Mouse (Mus musculus) kidney, embryonic 14.5 days (tissue): ENCODE data around the gene Gsap. TPM values are rescaled to one million over a fixed set of nuclear protein-coding genes. Genes with fewer than 3 reads are reported as not detected.
A peak's percentile ranks its signal among the peaks of the same experiment; 100 is the strongest.

Experiments
- ATAC-seq: fragments of 200-750 bp; cut with Nextera tagmentation; 2 replicates; pipeline ENCODE4 v1.8.0; 2017; ENCODE audit warnings: moderate number of reproducible peaks, mild to moderate bottlenecking, moderate TSS enrichment, moderate library complexity; ENCODE audit not compliant: low FRiP score, low TSS enrichment
- H3K27ac ChIP-seq: fragments of 300-500 bp; sonication (generic); 2 replicates; pipeline ENCODE4 v1.5.1; 2014; ENCODE audit warnings: low read depth, mild to moderate bottlenecking, low read length, moderate library complexity, mixed read lengths
- H3K27me3 ChIP-seq: fragments of 300-500 bp; sonication (generic); 2 replicates; pipeline ENCODE4 v1.6.1; 2014; ENCODE audit warnings: mild to moderate bottlenecking, low read length; ENCODE audit not compliant: control insufficient read depth, insufficient read depth
- H3K36me3 ChIP-seq: fragments of 300-500 bp; sonication (generic); 2 replicates; pipeline ENCODE4 v1.6.1; 2014; ENCODE audit warnings: low read length, mixed read lengths; ENCODE audit not compliant: control insufficient read depth, insufficient read depth
- H3K4me1 ChIP-seq: fragments of 300-500 bp; sonication (generic); 2 replicates; pipeline ENCODE4 v1.6.1; 2014; ENCODE audit warnings: low read length, mixed read lengths; ENCODE audit not compliant: control insufficient read depth, insufficient read depth
- H3K4me2 ChIP-seq: fragments of 300-500 bp; sonication (generic); replicated peaks from 2 replicates; pipeline ENCODE4 v1.6.1; 2014; ENCODE audit warnings: low read depth, mild to moderate bottlenecking, low read length
- H3K4me3 ChIP-seq: fragments of 300-500 bp; sonication (generic); 2 replicates; pipeline ENCODE4 v1.5.1; 2014; ENCODE audit warnings: mild to moderate bottlenecking, low read length
- H3K9ac ChIP-seq: fragments of 300-500 bp; sonication (generic); 2 replicates; pipeline ENCODE4 v1.6.1; 2014; ENCODE audit warnings: low read depth, mild to moderate bottlenecking, low read length, moderate library complexity
- H3K9me3 ChIP-seq: fragments of 300-500 bp; sonication (generic); 2 replicates; pipeline ENCODE4 v1.6.1; 2016; ENCODE audit warnings: low read length; ENCODE audit not compliant: control insufficient read depth
- WGBS: fragments of 180-500 bp; shearing (Covaris S2); extraction: QIAGEN DNeasy Blood & Tissue Kit; methylation state at CpG from one replicate; pipeline ENCODE4 v1.1.7; 2014; 5-methylcytosine and 5-hydroxymethylcytosine counted together
- polyA plus RNA-seq: library from polyadenylated mRNA; unstranded; fragments of >200 nt; fragmentation: Nextera tagmentation; extraction: Ambion mirVana; gene quantifications from 2 replicates; pipeline ENCODE4 v1.2.1, GENCODE M21; 2014

Gene Gsap
- polyA plus RNA-seq, 1 experiment from 2014 or later, result 1.5 TPM

DNA sequence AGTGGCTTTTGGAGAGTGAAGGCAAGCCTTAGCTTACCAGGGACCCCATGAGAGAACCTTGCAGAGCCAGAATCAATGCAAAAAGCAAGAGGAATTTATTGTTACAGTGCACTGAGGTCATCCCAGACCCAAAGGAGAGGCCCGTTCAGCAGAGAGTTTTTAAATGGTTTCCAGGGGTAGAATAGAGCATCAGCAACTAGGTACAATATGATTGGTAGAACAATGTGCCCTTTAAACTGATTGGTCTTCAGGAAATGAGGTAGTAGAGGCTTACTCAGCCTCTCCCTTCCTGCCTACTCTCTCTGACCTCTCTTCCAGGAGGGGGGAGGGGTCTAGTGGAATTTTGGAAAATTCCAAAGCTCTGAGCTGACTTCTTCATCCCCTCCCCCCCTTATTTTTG, 59.2 kb downstream of the Gsap start:
- no peak overlapping the region for H3K9ac ChIP-seq
- H3K4me2 ChIP-seq, result no peak overlapping the region
- no peak for ATAC-seq
- no peak overlapping the region for H3K27ac ChIP-seq
- peaks cover 9% of the 10 kb centered on the region; the same call in 1 of the 2 replicates for H3K4me1 ChIP-seq
- no peak overlapping the region for H3K4me3 ChIP-seq
- H3K36me3 ChIP-seq, result no peaks in the 10 kb centered on the region
- WGBS, result 54% methylated on average over 1 of the region's 1 CpGs
- peaks cover 2% of the 10 kb centered on the region; the same call in 1 of the 2 replicates for H3K9me3 ChIP-seq
- no peaks in the 10 kb centered on the region for H3K27me3 ChIP-seq

GRCm38 (mm10) chr5:21246794-21247193, 60.7 kb downstream of the Gsap start:
- ATAC-seq, result peak; percentile 25; the same call in 1 of the 2 replicates
- Histone ChIP-seq H3K27ac (no peak overlapping the region), H3K9ac (no peak overlapping the region), H3K36me3 (no peaks in the 10 kb centered on the region), H3K9me3 (peaks cover 2% of the 10 kb centered on the region; the same call in 1 of the 2 replicates), H3K4me1 (peaks cover 9% of the 10 kb centered on the region; the same call in 1 of the 2 replicates), H3K4me2 (no peak overlapping the region), H3K4me3 (no peak overlapping the region), H3K27me3 (no peaks in the 10 kb centered on the region)
- 52% methylated on average over 6 of the region's 6 CpGs for WGBS

- H3K9ac ChIP-seq, result no peak overlapping the region
- no peak overlapping the region for H3K27ac ChIP-seq
- 28% methylated on average over 2 of the region's 2 CpGs for WGBS
- no peaks in the 10 kb centered on the region for H3K27me3 ChIP-seq
- H3K4me1 ChIP-seq, result peaks cover 9% of the 10 kb centered on the region; the same call in 1 of the 2 replicates
- H3K9me3 ChIP-seq, result peaks cover 2% of the 10 kb centered on the region; the same call in 1 of the 2 replicates
- no peak overlapping the region for H3K4me3 ChIP-seq
- ATAC-seq, result peak; percentile 89
- no peak overlapping the region for H3K4me2 ChIP-seq
- H3K36me3 ChIP-seq, result no peaks in the 10 kb centered on the region
These were observed 61.9 kb downstream of the Gsap start for GRCm38 (mm10) chr5:21247916-21248315.

GRCm38 (mm10) chr5:21248834-21249233, 62.8 kb downstream of the Gsap start:
- WGBS, result 62% methylated on average over 5 of the region's 5 CpGs

DNA sequence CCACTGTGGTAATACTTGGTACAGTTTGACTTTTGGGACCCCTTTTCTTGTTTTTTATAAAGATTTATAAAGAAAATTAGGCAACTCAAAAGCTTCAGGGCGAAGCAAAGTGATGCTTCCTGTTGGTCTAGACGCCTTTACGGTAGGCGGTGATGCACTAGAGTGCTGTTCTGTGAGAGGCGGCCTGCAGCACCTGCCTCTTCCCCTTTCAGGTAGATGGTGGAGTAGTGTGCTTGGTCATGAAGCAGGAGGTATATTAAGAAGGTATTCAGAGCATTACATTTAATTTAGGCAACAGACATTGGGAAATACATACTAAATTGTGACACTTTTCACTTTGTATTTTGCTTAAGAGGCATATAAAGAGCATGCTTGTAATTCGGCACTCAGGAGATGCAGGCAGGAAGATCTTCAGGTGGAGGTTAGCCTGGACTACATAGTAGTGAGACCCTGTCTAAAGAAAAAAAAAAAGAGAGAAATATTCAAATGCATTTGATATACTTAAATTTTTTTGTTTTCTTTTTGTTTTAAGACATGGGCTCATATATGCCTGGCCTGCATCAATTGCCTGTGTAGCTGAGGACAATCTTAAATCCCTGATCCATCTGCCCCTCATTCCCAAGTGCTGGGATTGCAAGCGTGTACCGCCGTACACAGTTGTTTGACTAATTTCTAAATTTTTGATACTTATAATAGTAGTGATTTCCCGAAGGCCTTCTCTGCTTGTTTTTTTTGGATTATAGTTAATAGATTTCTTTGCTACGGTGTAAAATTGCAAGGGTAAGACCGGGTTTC, 68.9 kb downstream of the Gsap start:
- no peaks in the 10 kb centered on the region for H3K9me3 ChIP-seq
- no peaks in the 10 kb centered on the region for H3K27me3 ChIP-seq
- no peak overlapping the region for H3K9ac ChIP-seq
- H3K27ac ChIP-seq, result no peak overlapping the region
- no peak overlapping the region for H3K4me3 ChIP-seq
- H3K36me3 ChIP-seq, result no peaks in the 10 kb centered on the region
- H3K4me2 ChIP-seq, result no peak overlapping the region
- 89% methylated on average over 12 of the region's 12 CpGs for WGBS
- H3K4me1 ChIP-seq, result no peaks in the 10 kb centered on the region
- no peak for ATAC-seq

More at GRCm38 (mm10) chr5:21248834-21249233, 62.8 kb downstream of the Gsap start:
- Histone ChIP-seq H3K4me1 (peaks cover 9% of the 10 kb centered on the region; the same call in 1 of the 2 replicates), H3K9me3 (peaks cover 2% of the 10 kb centered on the region; the same call in 1 of the 2 replicates), H3K27ac (peak overlapping the region; percentile 59; the same call in 1 of the 2 replicates), H3K4me2 (no peak overlapping the region), H3K4me3 (no peak overlapping the region), H3K27me3 (no peaks in the 10 kb centered on the region), H3K9ac (no peak overlapping the region), H3K36me3 (no peaks in the 10 kb centered on the region)
- no peak for ATAC-seq

DNA sequence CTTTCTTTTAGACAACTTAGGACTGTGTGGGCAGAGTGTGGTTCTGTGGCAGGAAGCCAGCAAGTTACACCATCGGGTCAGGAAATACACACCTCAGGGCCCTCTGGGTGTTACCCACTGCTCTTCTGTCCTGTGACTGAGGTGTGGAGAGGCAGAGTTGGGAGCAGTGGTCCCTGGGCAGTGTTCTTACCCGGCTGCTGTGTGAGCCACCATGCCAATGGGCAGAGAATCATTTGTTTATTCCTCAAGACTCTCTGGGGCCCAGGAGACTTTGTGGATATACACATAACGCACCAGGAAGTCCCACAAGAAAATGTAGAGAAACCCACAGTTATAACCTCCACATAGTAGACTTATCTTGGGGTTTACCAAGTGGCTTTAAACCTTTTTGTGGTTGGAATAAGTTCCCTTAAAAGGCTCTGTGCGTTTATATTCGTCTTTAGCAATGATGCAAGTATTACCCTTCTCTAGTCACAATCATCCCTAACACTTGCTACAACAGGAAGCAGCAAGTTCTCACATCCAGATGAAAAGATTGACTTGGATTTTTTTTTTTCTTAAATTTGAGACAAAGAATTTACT, 69.6 kb downstream of the Gsap start:
- H3K27ac ChIP-seq, result no peak overlapping the region
- no peak for ATAC-seq
- WGBS, result 83% methylated on average over 5 of the region's 5 CpGs

GRCm38 (mm10) chr5:21257126-21257525, 71.1 kb downstream of the Gsap start:
- H3K27me3 ChIP-seq, result no peaks in the 10 kb centered on the region
- 45% methylated on average over 4 of the region's 4 CpGs for WGBS
- no peak for ATAC-seq
- H3K4me2 ChIP-seq, result no peak overlapping the region
- no peak overlapping the region for H3K9ac ChIP-seq
- H3K9me3 ChIP-seq, result no peaks in the 10 kb centered on the region
- no peaks in the 10 kb centered on the region for H3K36me3 ChIP-seq
- no peak overlapping the region for H3K4me3 ChIP-seq
- no peak overlapping the region for H3K27ac ChIP-seq
- H3K4me1 ChIP-seq, result no peaks in the 10 kb centered on the region; the same call in 1 of the 2 replicates

More for the DNA sequence above, 69.6 kb downstream of the Gsap start:
- H3K9ac ChIP-seq, result no peak overlapping the region
- H3K4me3 ChIP-seq, result no peak overlapping the region
- no peaks in the 10 kb centered on the region for H3K9me3 ChIP-seq
- no peaks in the 10 kb centered on the region for H3K27me3 ChIP-seq
- no peak overlapping the region for H3K4me2 ChIP-seq
- no peaks in the 10 kb centered on the region for H3K4me1 ChIP-seq
- H3K36me3 ChIP-seq, result no peaks in the 10 kb centered on the region

GRCm38 (mm10) chr5:21257806-21258205, 71.8 kb downstream of the Gsap start:
- 66% methylated on average over 6 of the region's 6 CpGs for WGBS
- ATAC-seq, result no peak

GRCm38 (mm10) chr5:21260746-21261145, 74.7 kb downstream of the Gsap start:
- H3K27me3 ChIP-seq, result no peaks in the 10 kb centered on the region
- 65% methylated on average over 7 of the region's 7 CpGs for WGBS
- no peaks in the 10 kb centered on the region for H3K9me3 ChIP-seq

More at GRCm38 (mm10) chr5:21257806-21258205, 71.8 kb downstream of the Gsap start:
- H3K9ac ChIP-seq, result no peak overlapping the region
- H3K36me3 ChIP-seq, result no peaks in the 10 kb centered on the region
- H3K4me3 ChIP-seq, result no peak overlapping the region
- no peaks in the 10 kb centered on the region for H3K9me3 ChIP-seq
- H3K27ac ChIP-seq, result no peak overlapping the region
- H3K27me3 ChIP-seq, result no peaks in the 10 kb centered on the region
- H3K4me2 ChIP-seq, result no peak overlapping the region
- no peaks in the 10 kb centered on the region; the same call in 1 of the 2 replicates for H3K4me1 ChIP-seq

More at GRCm38 (mm10) chr5:21260746-21261145, 74.7 kb downstream of the Gsap start:
- Histone ChIP-seq H3K4me1 (no peaks in the 10 kb centered on the region; the same call in 1 of the 2 replicates), H3K27ac (no peak overlapping the region), H3K4me3 (no peak overlapping the region), H3K4me2 (no peak overlapping the region), H3K9ac (no peak overlapping the region), H3K36me3 (no peaks in the 10 kb centered on the region)
- no peak for ATAC-seq
